Mouse (Mus musculus) intestine, embryonic 15.5 days (tissue): ENCODE data around the gene B130006D01Rik. TPM values are rescaled to one million over a fixed set of nuclear protein-coding genes. Genes with fewer than 3 reads are reported as not detected.

Source experiments
- ATAC-seq: fragments of 200-750 bp; cut with Nextera tagmentation; 2 replicates; pipeline ENCODE4 v1.8.0; 2017; ENCODE audit warnings: moderate TSS enrichment, moderate library complexity
- H3K27ac ChIP-seq: fragments of 300-500 bp; sonication (generic); 2 replicates; pipeline ENCODE4 v1.5.1; 2015; ENCODE audit warnings: mild to moderate bottlenecking, inconsistent platforms
- H3K27me3 ChIP-seq: fragments of 300-500 bp; sonication (generic); replicated peaks from 2 replicates; pipeline ENCODE4 v1.6.1; 2015; ENCODE audit warnings: inconsistent platforms
- H3K36me3 ChIP-seq: fragments of 300-500 bp; sonication (generic); 2 replicates; pipeline ENCODE4 v1.6.1; 2015; ENCODE audit warnings: inconsistent platforms
- H3K4me1 ChIP-seq: fragments of 300-500 bp; sonication (generic); replicated peaks from 2 replicates; pipeline ENCODE4 v1.6.1; 2015; ENCODE audit warnings: inconsistent platforms
- H3K4me2 ChIP-seq: fragments of 300-500 bp; sonication (generic); replicated peaks from 2 replicates; pipeline ENCODE4 v1.6.1; 2015; ENCODE audit warnings: mild to moderate bottlenecking, inconsistent platforms
- H3K4me3 ChIP-seq: fragments of 300-500 bp; sonication (generic); replicated peaks from 2 replicates; pipeline ENCODE4 v1.5.1; 2015; ENCODE audit warnings: inconsistent platforms
- H3K9ac ChIP-seq: fragments of 300-500 bp; sonication (generic); 2 replicates; pipeline ENCODE4 v1.6.1; 2015; ENCODE audit warnings: inconsistent platforms
- H3K9me3 ChIP-seq: fragments of 300-500 bp; sonication (generic); 2 replicates; pipeline ENCODE4 v1.6.1; 2016; ENCODE audit warnings: inconsistent platforms
- WGBS: fragments of 180-500 bp; shearing (Covaris S2); methylation state at CpG from one replicate; pipeline ENCODE4 v1.1.7; 2015; 5-methylcytosine and 5-hydroxymethylcytosine counted together
- polyA plus RNA-seq: library from polyadenylated mRNA; unstranded; fragments of >200 nt; fragmentation: Nextera tagmentation; extraction: Ambion mirVana; gene quantifications from 2 replicates; pipeline ENCODE4 v1.2.1, GENCODE M21; 2015

Gene B130006D01Rik
- polyA plus RNA-seq, 1 experiment from 2014 or later, result 0.77 TPM

- no peak overlapping the region for H3K27ac ChIP-seq
- H3K9ac ChIP-seq, result no peak overlapping the region
- no peak overlapping the region for H3K4me3 ChIP-seq
- 88% methylated on average over 13 of the region's 13 CpGs for WGBS
- no peak overlapping the region for H3K4me2 ChIP-seq
- H3K27me3 ChIP-seq, result no peaks in the 10 kb centered on the region
- H3K4me1 ChIP-seq, result no peaks in the 10 kb centered on the region; the same call in 1 of the 2 replicates
- H3K36me3 ChIP-seq, result no peaks in the 10 kb centered on the region
- no peaks in the 10 kb centered on the region for H3K9me3 ChIP-seq
- ATAC-seq, result no peak
Observed at GRCm38 (mm10) chr11:95700778-95701739, 22.3 kb upstream of the B130006D01Rik start.

- WGBS, result 89% methylated on average over 12 of the region's 12 CpGs
- Histone ChIP-seq H3K9ac (no peak overlapping the region), H3K9me3 (no peaks in the 10 kb centered on the region), H3K27ac (no peak overlapping the region), H3K36me3 (no peaks in the 10 kb centered on the region), H3K27me3 (no peaks in the 10 kb centered on the region), H3K4me2 (no peak overlapping the region), H3K4me3 (no peak overlapping the region), H3K4me1 (no peaks in the 10 kb centered on the region)
- ATAC-seq, result no peak
Observed at GRCm38 (mm10) chr11:95704032-95704969, 19.1 kb upstream of the B130006D01Rik start.

GRCm38 (mm10) chr11:95704970-95705330 is 18.4 kb upstream of the B130006D01Rik start:
- 72% methylated on average over 4 of the region's 4 CpGs for WGBS
- H3K27ac ChIP-seq, result no peak overlapping the region

GRCm38 (mm10) chr11:95709534-95710040 is 13.8 kb upstream of the B130006D01Rik start:
- Histone ChIP-seq H3K9me3 (no peaks in the 10 kb centered on the region), H3K4me1 (peaks cover 5% of the 10 kb centered on the region), H3K27ac (no peak overlapping the region), H3K36me3 (no peaks in the 10 kb centered on the region), H3K4me3 (no peak overlapping the region), H3K4me2 (no peak overlapping the region), H3K9ac (no peak overlapping the region), H3K27me3 (no peaks in the 10 kb centered on the region)
- WGBS, result 92% methylated on average over 6 of the region's 6 CpGs
- no peak for ATAC-seq

More at GRCm38 (mm10) chr11:95704970-95705330, 18.4 kb upstream of the B130006D01Rik start:
- Histone ChIP-seq H3K4me1 (no peaks in the 10 kb centered on the region), H3K4me2 (no peak overlapping the region), H3K36me3 (no peaks in the 10 kb centered on the region), H3K4me3 (no peak overlapping the region), H3K9me3 (no peaks in the 10 kb centered on the region), H3K27me3 (no peaks in the 10 kb centered on the region), H3K9ac (no peak overlapping the region)
- no peak for ATAC-seq

GRCm38 (mm10) chr11:95710478-95710877 is 12.9 kb upstream of the B130006D01Rik start:
- no peak for ATAC-seq
- no peaks in the 10 kb centered on the region for H3K27me3 ChIP-seq
- no peak overlapping the region for H3K4me3 ChIP-seq
- H3K9ac ChIP-seq, result no peak overlapping the region
- 78% methylated on average over 7 of the region's 7 CpGs for WGBS
- no peak overlapping the region for H3K27ac ChIP-seq
- peaks cover 9% of the 10 kb centered on the region for H3K4me1 ChIP-seq
- H3K36me3 ChIP-seq, result no peaks in the 10 kb centered on the region
- no peak overlapping the region for H3K4me2 ChIP-seq
- no peaks in the 10 kb centered on the region for H3K9me3 ChIP-seq

- H3K36me3 ChIP-seq, result no peaks in the 10 kb centered on the region
- no peaks in the 10 kb centered on the region for H3K9me3 ChIP-seq
- H3K4me3 ChIP-seq, result peak overlapping the region; percentile 99
- peak overlapping the region; percentile 98; the same call in 1 of the 2 replicates for H3K9ac ChIP-seq
- WGBS, result 25% methylated on average over 12 of the region's 12 CpGs
- H3K27ac ChIP-seq, result peak overlapping the region; percentile 98
- ATAC-seq, result peak; percentile 52
- H3K27me3 ChIP-seq, result no peaks in the 10 kb centered on the region
- H3K4me1 ChIP-seq, result peaks cover 9% of the 10 kb centered on the region
- H3K4me2 ChIP-seq, result peak overlapping the region; percentile 77
Observed at GRCm38 (mm10) chr11:95712085-95712562, 11.3 kb upstream of the B130006D01Rik start.

- H3K9ac ChIP-seq, result peak within 1 kb of the TSS; percentile 98
- H3K9me3 ChIP-seq, result no peaks in the 10 kb centered on the region
- peak within 1 kb of the TSS; percentile 99 for H3K4me3 ChIP-seq
- peak within 1 kb of the TSS; percentile 77 for H3K4me2 ChIP-seq
- H3K36me3 ChIP-seq, result no peaks in the 10 kb centered on the region
- peaks cover 9% of the 10 kb centered on the region for H3K4me1 ChIP-seq
- peak; percentile 95 for ATAC-seq
- H3K27ac ChIP-seq, result peak within 1 kb of the TSS; percentile 98
- under 1% methylated on average over 50 of the region's 103 CpGs for WGBS
- no peaks in the 10 kb centered on the region for H3K27me3 ChIP-seq
Observed at GRCm38 (mm10) chr11:95712563-95713224, 10.7 kb upstream of the B130006D01Rik start, which contains the start of gene Zfp652. TSS of gene Zfp652 (plus strand) at chr11:95712673.

GRCm38 (mm10) chr11:95713225-95713810 is 10.1 kb upstream of the B130006D01Rik start:
- peak overlapping the region; percentile 99 for H3K4me3 ChIP-seq
- WGBS, result under 1% methylated on average over 49 of the region's 49 CpGs
- H3K27ac ChIP-seq, result peak overlapping the region; percentile 98
- peak overlapping the region; percentile 77 for H3K4me2 ChIP-seq
- no peaks in the 10 kb centered on the region for H3K27me3 ChIP-seq
- H3K4me1 ChIP-seq, result peaks cover 9% of the 10 kb centered on the region
- no peaks in the 10 kb centered on the region for H3K36me3 ChIP-seq
- H3K9ac ChIP-seq, result peak overlapping the region; percentile 98
- H3K9me3 ChIP-seq, result no peaks in the 10 kb centered on the region
- ATAC-seq, result peak; percentile 67

GRCm38 (mm10) chr11:95713811-95714241 is 9.6 kb upstream of the B130006D01Rik start:
- Histone ChIP-seq H3K9ac (peak overlapping the region; percentile 98), H3K27ac (peak overlapping the region; percentile 98), H3K4me1 (peaks cover 9% of the 10 kb centered on the region), H3K9me3 (no peaks in the 10 kb centered on the region), H3K36me3 (no peaks in the 10 kb centered on the region), H3K27me3 (no peaks in the 10 kb centered on the region), H3K4me3 (peak overlapping the region; percentile 99), H3K4me2 (peak overlapping the region; percentile 77)
- WGBS, result under 1% methylated on average over 13 of the region's 13 CpGs
- ATAC-seq, result no peak

GRCm38 (mm10) chr11:95714411-95714810 is 9.0 kb upstream of the B130006D01Rik start:
- H3K27me3 ChIP-seq, result no peaks in the 10 kb centered on the region
- peak overlapping the region; percentile 98; the same call in 1 of the 2 replicates for H3K9ac ChIP-seq
- peaks cover 9% of the 10 kb centered on the region for H3K4me1 ChIP-seq
- WGBS, result 28% methylated on average over 7 of the region's 7 CpGs
- H3K36me3 ChIP-seq, result no peaks in the 10 kb centered on the region
- H3K4me2 ChIP-seq, result peak overlapping the region; percentile 77
- ATAC-seq, result no peak
- H3K4me3 ChIP-seq, result peak overlapping the region; percentile 99
- no peaks in the 10 kb centered on the region for H3K9me3 ChIP-seq
- no peak overlapping the region for H3K27ac ChIP-seq

GRCm38 (mm10) chr11:95716136-95716535 is 7.3 kb upstream of the B130006D01Rik start:
- Histone ChIP-seq H3K4me3 (no peak overlapping the region), H3K4me1 (peaks cover 9% of the 10 kb centered on the region), H3K9me3 (no peaks in the 10 kb centered on the region), H3K27ac (no peak overlapping the region), H3K4me2 (no peak overlapping the region), H3K27me3 (no peaks in the 10 kb centered on the region), H3K9ac (no peak overlapping the region), H3K36me3 (no peaks in the 10 kb centered on the region)
- 58% methylated on average over 8 of the region's 8 CpGs for WGBS
- ATAC-seq, result no peak
